Mouse (Mus musculus): ENCODE results near the gene Wdr48. TPM values are rescaled to one million over a fixed set of nuclear protein-coding genes. Genes with fewer than 3 reads are reported as not detected.

The Wdr48 gene
- polyA plus RNA-seq, 1 experiment from 2014 or later, result 63.7 TPM

DNA sequence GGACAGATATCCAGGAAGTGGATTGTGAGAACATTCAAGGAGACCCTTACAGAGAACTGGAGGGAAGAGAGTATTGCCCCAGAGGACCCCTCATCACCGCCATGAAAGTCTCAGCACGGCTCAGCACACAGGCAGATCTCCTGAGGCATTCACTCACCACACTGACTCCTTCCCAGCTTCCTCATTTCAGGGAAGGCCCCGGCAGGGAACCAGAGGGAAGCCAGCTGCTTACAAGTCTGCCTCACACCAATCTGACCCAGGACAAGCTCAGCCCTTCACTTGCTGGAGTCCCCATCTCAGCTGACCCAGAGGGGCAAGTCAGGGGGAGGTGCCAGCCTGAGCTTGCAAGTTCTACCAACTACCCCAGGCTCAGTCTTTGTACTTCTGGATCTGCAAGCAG, 54.1 kb downstream of the Wdr48 start:
- 48% methylated on average over 3 of the region's 3 CpGs for WGBS
- Histone ChIP-seq H3K27me3 (no peaks in the 10 kb centered on the region), H3K9ac (replicated peaks) (no peak overlapping the region; the same call in 1 of the 2 replicates), H3K4me1 (replicated peaks) (peaks cover 4% of the 10 kb centered on the region; the same call in 1 of the 2 replicates), H3K36me3 (no peaks in the 10 kb centered on the region), H3K4me2 (no peak overlapping the region), H3K27ac (no peak overlapping the region), H3K9me3 (no peaks in the 10 kb centered on the region), H3K4me3 (replicated peaks) (no peak overlapping the region)
- ATAC-seq (ENCODE audit: insufficient number of reproducible peaks, insufficient read depth, low FRiP score, low TSS enrichment, low read depth), result no peak

DNA sequence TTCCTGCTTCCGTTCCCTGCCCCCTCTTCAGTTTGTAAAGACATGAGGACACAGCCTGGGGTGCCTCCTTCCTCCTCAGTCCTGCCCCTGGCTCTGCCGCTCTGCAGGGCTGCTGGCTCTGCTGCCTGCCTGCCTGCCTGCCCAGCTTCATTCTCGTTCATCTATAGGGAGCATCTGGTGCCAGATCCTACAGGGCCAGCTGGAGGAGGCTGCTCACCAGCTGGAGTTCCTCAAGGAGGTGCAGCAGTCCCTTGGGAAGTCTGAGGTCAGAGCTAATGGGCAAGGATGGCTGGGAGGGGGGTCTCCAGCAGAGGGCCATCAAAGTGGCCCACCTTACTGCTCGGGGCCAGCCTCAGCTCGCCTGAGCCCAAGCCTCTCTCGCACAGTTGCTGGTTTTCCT, 55.8 kb downstream of the Wdr48 start:
- no peaks in the 10 kb centered on the region for H3K9me3 ChIP-seq
- 42% methylated on average over 6 of the region's 6 CpGs for WGBS
- H3K4me3 ChIP-seq (replicated peaks), result no peak overlapping the region
- H3K4me2 ChIP-seq, result no peak overlapping the region
- H3K27ac ChIP-seq, result no peak overlapping the region
- no peaks in the 10 kb centered on the region for H3K27me3 ChIP-seq
- no peaks in the 10 kb centered on the region for H3K36me3 ChIP-seq
- peaks cover 4% of the 10 kb centered on the region; the same call in 1 of the 2 replicates for H3K4me1 ChIP-seq (replicated peaks)
- H3K9ac ChIP-seq (replicated peaks), result no peak overlapping the region
- ATAC-seq (ENCODE audit: insufficient number of reproducible peaks, insufficient read depth, low FRiP score, low TSS enrichment, low read depth), result no peak

- WGBS, result 88% methylated on average over 9 of the region's 9 CpGs
- Histone ChIP-seq H3K36me3 (no peaks in the 10 kb centered on the region), H3K4me2 (no peak overlapping the region), H3K4me3 (replicated peaks) (no peak overlapping the region), H3K27me3 (no peaks in the 10 kb centered on the region), H3K9me3 (no peaks in the 10 kb centered on the region), H3K9ac (replicated peaks) (no peak overlapping the region), H3K27ac (no peak overlapping the region), H3K4me1 (replicated peaks) (peaks cover 4% of the 10 kb centered on the region; the same call in 1 of the 2 replicates)
- no peak for ATAC-seq (ENCODE audit: insufficient number of reproducible peaks, insufficient read depth, low FRiP score, low TSS enrichment, low read depth)
These were observed 56.7 kb downstream of the Wdr48 start for GRCm38 (mm10) chr9:119951388-119951787.

DNA sequence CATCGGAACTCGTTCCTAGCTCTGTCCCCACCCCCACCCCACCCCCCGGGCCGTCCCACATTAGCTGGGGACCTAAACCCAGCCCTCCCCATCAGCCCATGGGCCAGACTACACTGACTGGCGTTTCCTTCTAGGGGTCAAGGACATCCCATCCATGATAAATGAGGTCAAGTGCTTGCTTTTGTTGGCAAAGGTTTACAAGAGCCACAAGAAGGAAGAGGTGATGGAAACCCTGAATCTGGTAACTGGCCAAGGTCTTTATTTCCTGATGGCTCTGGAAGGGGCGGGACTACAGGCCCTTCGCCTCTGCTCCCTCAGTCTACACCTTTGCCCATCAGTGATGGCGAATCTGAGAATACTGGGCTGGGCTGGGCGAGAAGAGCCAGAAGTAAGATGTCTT, 64.2 kb downstream of the Wdr48 start:
- no peak for ATAC-seq (ENCODE audit: insufficient number of reproducible peaks, insufficient read depth, low FRiP score, low TSS enrichment, low read depth)
- no peak overlapping the region for H3K4me3 ChIP-seq (replicated peaks)
- H3K4me1 ChIP-seq (replicated peaks), result peaks cover 9% of the 10 kb centered on the region
- 79% methylated on average over 9 of the region's 9 CpGs for WGBS
- peaks cover 17% of the 10 kb centered on the region; the same call in 1 of the 2 replicates for H3K27me3 ChIP-seq
- no peaks in the 10 kb centered on the region for H3K9me3 ChIP-seq
- H3K36me3 ChIP-seq, result no peaks in the 10 kb centered on the region
- no peak overlapping the region for H3K9ac ChIP-seq (replicated peaks)
- no peak overlapping the region for H3K4me2 ChIP-seq
- no peak overlapping the region for H3K27ac ChIP-seq

DNA sequence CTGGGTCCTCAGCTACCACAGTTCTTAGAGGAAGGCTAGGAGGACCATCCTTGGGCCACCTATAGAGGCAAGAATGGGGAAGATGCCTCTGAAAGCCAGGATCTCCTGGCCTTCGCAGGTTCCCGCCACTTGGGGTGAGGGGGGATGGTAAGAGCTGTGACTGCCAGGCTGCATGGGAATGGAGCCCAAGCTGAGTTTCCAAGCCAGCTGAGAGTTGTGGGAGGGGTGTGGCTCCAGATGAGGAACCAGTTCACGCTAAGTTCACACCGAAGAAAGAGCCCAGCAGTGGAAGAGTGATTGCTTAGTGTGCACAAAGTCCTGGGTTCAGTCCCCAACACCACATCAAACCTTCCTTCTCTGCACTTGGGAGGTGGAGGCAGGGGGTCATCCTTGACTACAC, 67.5 kb downstream of the Wdr48 start:
- no peak overlapping the region for H3K4me3 ChIP-seq (replicated peaks)
- 83% methylated on average over 4 of the region's 4 CpGs for WGBS
- H3K9ac ChIP-seq (replicated peaks), result no peak overlapping the region
- ATAC-seq (ENCODE audit: insufficient number of reproducible peaks, insufficient read depth, low FRiP score, low TSS enrichment, low read depth), result no peak
- H3K9me3 ChIP-seq, result no peaks in the 10 kb centered on the region
- H3K4me2 ChIP-seq, result no peak overlapping the region
- H3K27ac ChIP-seq, result no peak overlapping the region
- H3K36me3 ChIP-seq, result no peaks in the 10 kb centered on the region
- peaks cover 17% of the 10 kb centered on the region; the same call in 1 of the 2 replicates for H3K27me3 ChIP-seq
- peaks cover 9% of the 10 kb centered on the region for H3K4me1 ChIP-seq (replicated peaks)

- Histone ChIP-seq H3K4me2 (peak overlapping the region; percentile 45), H3K9ac (replicated peaks) (no peak overlapping the region; the same call in 1 of the 2 replicates), H3K27ac (no peak overlapping the region), H3K4me3 (replicated peaks) (no peak overlapping the region), H3K4me1 (replicated peaks) (peaks cover 9% of the 10 kb centered on the region), H3K36me3 (no peaks in the 10 kb centered on the region), H3K27me3 (peaks cover 17% of the 10 kb centered on the region; the same call in 1 of the 2 replicates), H3K9me3 (no peaks in the 10 kb centered on the region)
- WGBS, result 10% methylated on average over 21 of the region's 21 CpGs
- no peak for ATAC-seq (ENCODE audit: insufficient number of reproducible peaks, insufficient read depth, low FRiP score, low TSS enrichment, low read depth)
These were observed 68.4 kb downstream of the Wdr48 start for GRCm38 (mm10) chr9:119962987-119963667.

DNA sequence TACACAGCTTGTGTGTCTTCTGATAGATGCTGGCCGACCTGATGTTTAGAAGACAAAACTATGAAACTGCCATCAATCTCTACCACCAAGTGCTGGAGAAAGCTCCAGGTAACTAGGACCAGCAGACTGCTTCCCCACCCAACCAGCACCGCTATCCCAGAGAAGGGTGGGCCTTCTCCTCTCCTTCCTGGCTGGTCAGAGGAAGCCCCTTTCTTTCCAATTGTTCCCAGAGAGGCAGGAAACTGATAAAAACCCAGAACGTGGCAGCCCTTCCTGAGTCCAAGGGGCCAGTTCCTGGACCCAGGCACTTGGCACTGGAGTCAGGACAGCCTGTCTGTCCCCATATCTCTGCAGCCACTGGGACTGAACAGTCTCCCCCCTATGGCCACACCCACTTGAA, 69.5 kb downstream of the Wdr48 start:
- no peaks in the 10 kb centered on the region for H3K9me3 ChIP-seq
- ATAC-seq (ENCODE audit: insufficient number of reproducible peaks, insufficient read depth, low FRiP score, low TSS enrichment, low read depth), result no peak
- no peak overlapping the region for H3K27ac ChIP-seq
- no peak overlapping the region for H3K9ac ChIP-seq (replicated peaks)
- H3K4me2 ChIP-seq, result no peak overlapping the region
- H3K4me3 ChIP-seq (replicated peaks), result no peak overlapping the region
- H3K27me3 ChIP-seq, result peaks cover 17% of the 10 kb centered on the region; the same call in 1 of the 2 replicates
- no peaks in the 10 kb centered on the region for H3K36me3 ChIP-seq
- WGBS, result 87% methylated on average over 3 of the region's 3 CpGs
- peaks cover 9% of the 10 kb centered on the region for H3K4me1 ChIP-seq (replicated peaks)

DNA sequence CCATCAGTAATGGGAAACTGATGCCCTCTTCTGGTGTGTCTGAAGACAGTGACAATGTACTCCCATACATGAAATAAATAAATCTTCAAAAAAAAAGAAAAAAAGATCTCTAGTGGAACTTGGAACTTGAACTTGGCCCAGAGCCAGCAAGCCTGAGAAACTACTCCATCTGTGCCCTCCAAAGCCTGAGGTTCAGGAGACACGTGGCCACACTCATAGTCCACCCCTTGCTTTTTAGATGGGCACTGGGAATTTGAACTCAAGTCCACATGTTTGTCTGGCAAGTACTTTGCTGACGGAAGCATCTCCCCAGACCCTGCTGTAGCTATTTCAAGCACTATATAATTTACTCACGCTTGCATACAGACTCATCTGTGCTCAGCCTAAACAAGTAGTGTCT, 70.5 kb downstream of the Wdr48 start:
- 82% methylated on average over 3 of the region's 3 CpGs for WGBS
- H3K4me3 ChIP-seq (replicated peaks), result no peak overlapping the region
- no peaks in the 10 kb centered on the region for H3K9me3 ChIP-seq
- H3K36me3 ChIP-seq, result no peaks in the 10 kb centered on the region
- H3K4me2 ChIP-seq, result no peak overlapping the region
- H3K27me3 ChIP-seq, result peaks cover 17% of the 10 kb centered on the region; the same call in 1 of the 2 replicates
- H3K9ac ChIP-seq (replicated peaks), result no peak overlapping the region
- H3K4me1 ChIP-seq (replicated peaks), result peaks cover 11% of the 10 kb centered on the region
- H3K27ac ChIP-seq, result no peak overlapping the region
- ATAC-seq (ENCODE audit: insufficient number of reproducible peaks, insufficient read depth, low FRiP score, low TSS enrichment, low read depth), result no peak

DNA sequence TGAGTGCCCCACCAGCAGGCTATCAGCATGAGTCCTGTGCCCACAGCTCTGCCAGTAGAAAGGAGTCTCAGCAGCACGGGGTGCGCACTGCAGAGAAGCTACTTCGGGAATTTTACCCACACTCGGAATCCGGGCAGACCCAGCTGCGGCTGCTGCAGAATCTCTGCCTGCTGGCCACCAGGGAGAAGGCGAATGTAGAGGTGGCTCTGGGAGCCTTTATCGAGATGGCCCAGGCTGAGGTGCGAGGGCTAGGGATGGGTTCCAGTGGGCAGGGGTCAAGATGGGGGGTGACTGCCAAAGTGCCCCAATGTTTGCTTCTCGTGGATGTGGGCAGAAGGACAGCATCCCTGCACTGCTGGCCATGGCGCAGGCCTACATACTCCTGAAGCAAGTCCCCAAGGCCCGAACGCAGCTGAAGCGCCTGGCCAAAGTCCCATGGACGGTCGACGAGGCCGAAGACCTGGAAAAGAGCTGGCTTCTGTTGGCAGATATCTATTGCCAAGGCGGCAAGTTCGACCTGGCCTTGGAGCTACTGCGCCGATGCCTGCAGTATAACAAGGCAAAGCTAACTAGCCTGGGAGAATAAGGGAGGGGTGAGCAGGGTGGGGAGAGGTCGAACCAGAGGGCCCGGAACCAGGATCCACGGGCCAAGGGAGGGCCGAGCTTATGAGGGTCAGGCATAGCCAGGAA, 71.7 kb downstream of the Wdr48 start:
- no peaks in the 10 kb centered on the region for H3K9me3 ChIP-seq
- H3K27me3 ChIP-seq, result peaks cover 17% of the 10 kb centered on the region; the same call in 1 of the 2 replicates
- no peak for ATAC-seq (ENCODE audit: insufficient number of reproducible peaks, insufficient read depth, low FRiP score, low TSS enrichment, low read depth)
- H3K4me1 ChIP-seq (replicated peaks), result peaks cover 19% of the 10 kb centered on the region
- no peak overlapping the region for H3K9ac ChIP-seq (replicated peaks)
- H3K36me3 ChIP-seq, result peaks cover 5% of the 10 kb centered on the region; the same call in 1 of the 2 replicates
- H3K27ac ChIP-seq, result no peak overlapping the region
- WGBS, result 87% methylated on average over 26 of the region's 26 CpGs
- H3K4me2 ChIP-seq, result no peak overlapping the region
- no peak overlapping the region for H3K4me3 ChIP-seq (replicated peaks)

DNA sequence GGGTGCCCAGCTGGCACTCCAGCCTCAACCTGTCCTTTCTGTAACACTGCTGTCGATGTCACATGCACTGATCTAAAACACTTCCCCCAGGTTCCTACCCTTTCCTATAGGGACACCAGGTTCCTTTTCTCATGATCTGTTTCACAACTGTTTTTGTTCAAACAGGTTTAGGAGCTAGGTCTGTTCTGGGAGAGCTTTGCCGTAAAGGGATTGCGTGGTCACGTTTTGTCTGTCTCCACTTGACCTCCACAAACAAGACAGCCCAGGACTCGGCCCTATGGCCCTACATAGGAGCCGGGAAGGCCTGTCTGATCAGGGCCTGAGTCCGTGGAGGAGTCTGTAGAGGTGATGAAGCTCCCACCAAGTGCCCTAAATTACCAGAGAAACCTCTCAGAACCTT, 75.1 kb downstream of the Wdr48 start:
- ATAC-seq (ENCODE audit: insufficient number of reproducible peaks, insufficient read depth, low FRiP score, low TSS enrichment, low read depth), result no peak
- H3K27ac ChIP-seq, result no peak overlapping the region
- H3K36me3 ChIP-seq, result peaks cover 36% of the 10 kb centered on the region
- H3K27me3 ChIP-seq, result no peaks in the 10 kb centered on the region
- H3K4me1 ChIP-seq (replicated peaks), result peaks cover 10% of the 10 kb centered on the region
- no peak overlapping the region for H3K9ac ChIP-seq (replicated peaks)
- H3K4me2 ChIP-seq, result no peak overlapping the region
- no peaks in the 10 kb centered on the region for H3K9me3 ChIP-seq
- no peak overlapping the region for H3K4me3 ChIP-seq (replicated peaks)
- 84% methylated on average over 7 of the region's 7 CpGs for WGBS

- Histone ChIP-seq H3K4me1 (replicated peaks) (peaks cover 10% of the 10 kb centered on the region), H3K4me2 (no peak overlapping the region), H3K4me3 (replicated peaks) (no peak overlapping the region), H3K27ac (no peak overlapping the region), H3K9ac (replicated peaks) (no peak overlapping the region), H3K27me3 (no peaks in the 10 kb centered on the region), H3K9me3 (no peaks in the 10 kb centered on the region), H3K36me3 (peaks cover 40% of the 10 kb centered on the region)
- no peak for ATAC-seq (ENCODE audit: insufficient number of reproducible peaks, insufficient read depth, low FRiP score, low TSS enrichment, low read depth)
- WGBS, result 46% methylated on average over 6 of the region's 6 CpGs
These were observed 75.5 kb downstream of the Wdr48 start for GRCm38 (mm10) chr9:119970221-119970620.

All from limb, embryonic 12.5 days (tissue).